Mouse (Mus musculus): Measurements from ENCODE around the gene Nrxn2. TPM values are rescaled to one million over a fixed set of nuclear protein-coding genes. Genes with fewer than 3 reads are reported as not detected.

Gene Nrxn2
- polyA plus RNA-seq, 1 experiment from 2014 or later, result 1.3 TPM

DNA sequence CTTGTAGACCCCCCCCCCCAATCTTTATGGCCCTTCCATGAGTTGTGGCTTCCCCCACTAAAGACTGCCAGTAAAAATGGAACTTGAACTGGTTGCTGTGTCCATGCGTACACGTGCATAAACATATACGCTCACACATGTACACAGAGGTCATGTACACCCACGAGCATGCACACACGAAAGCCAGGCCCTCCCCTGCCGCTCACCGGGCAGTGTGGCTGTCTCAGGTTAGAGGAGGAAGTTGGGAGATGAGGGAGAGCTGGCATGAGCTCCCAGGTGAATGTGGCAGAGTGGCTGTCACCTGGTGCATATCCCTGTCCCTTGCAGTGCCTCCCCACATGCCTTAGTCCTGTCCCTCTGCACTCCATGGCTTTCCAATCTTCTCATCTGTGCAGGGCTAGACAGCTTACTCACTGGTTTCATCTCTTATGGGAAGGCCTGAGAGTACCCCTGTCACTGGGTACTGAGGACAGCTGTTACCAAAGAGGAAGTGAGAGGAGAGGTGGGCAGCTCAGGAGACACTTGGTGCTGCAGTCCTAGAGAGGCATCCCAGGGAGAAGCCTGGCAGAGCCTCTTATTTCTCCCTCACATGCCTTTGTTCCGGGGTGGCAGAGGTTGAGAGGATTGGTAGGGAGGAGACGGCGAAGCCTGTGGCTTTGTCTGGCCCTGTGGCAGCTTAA, 35.6 kb downstream of the Nrxn2 start:
- Histone ChIP-seq H3K27ac (replicated peaks) (no peak overlapping the region), H3K36me3 (ENCODE audit: control insufficient read depth, insufficient read depth, low read length) (no peaks in the 10 kb centered on the region), H3K9ac (ENCODE audit: low read length) (no peak overlapping the region), H3K4me2 (replicated peaks; ENCODE audit: low read depth) (no peak overlapping the region), H3K4me1 (replicated peaks; ENCODE audit: control insufficient read depth, insufficient read depth) (no peaks in the 10 kb centered on the region), H3K4me3 (ENCODE audit: low read depth, low read length) (no peak overlapping the region), H3K27me3 (ENCODE audit: control insufficient read depth, insufficient read depth, low read length) (no peaks in the 10 kb centered on the region), H3K9me3 (ENCODE audit: control insufficient read depth, low read length) (no peaks in the 10 kb centered on the region)
- WGBS, result 74% methylated on average over 10 of the region's 10 CpGs
- TF ChIP-seq EP300 (optimal IDR thresholded peaks at IDR 0.05) (no peak), CTCF (IDR thresholded peaks at IDR 0.05; ENCODE audit: low read depth) (no peak)
- ATAC-seq (ENCODE audit: low FRiP score, low TSS enrichment), result no peak
- DNase-seq (ENCODE audit: low spot score), result no peak

DNA sequence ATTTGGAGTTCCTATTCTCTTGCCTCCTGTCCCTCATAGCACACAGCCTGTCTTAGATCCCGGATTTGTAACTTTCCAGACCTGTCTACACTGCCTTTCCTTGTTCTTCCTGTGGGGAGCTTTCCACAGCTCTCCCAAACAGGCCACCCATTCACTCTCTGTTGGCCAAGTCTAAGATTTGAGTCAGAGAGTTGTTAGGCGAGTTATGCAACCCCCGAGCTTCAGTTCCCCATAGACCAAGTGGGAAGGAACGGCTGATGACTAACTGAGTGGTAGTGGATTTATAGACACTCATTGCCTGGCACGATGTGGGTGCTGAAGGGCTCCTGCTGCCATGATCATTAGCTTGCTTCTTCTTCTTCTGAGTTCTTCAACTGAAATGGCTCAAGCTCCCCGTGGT, 41.0 kb downstream of the Nrxn2 start:
- Histone ChIP-seq H3K4me1 (replicated peaks; ENCODE audit: control insufficient read depth, insufficient read depth) (no peaks in the 10 kb centered on the region), H3K27ac (replicated peaks) (no peak overlapping the region), H3K9me3 (ENCODE audit: control insufficient read depth, low read length) (no peaks in the 10 kb centered on the region), H3K4me2 (replicated peaks; ENCODE audit: low read depth) (no peak overlapping the region), H3K9ac (ENCODE audit: low read length) (no peak overlapping the region), H3K27me3 (ENCODE audit: control insufficient read depth, insufficient read depth, low read length) (no peaks in the 10 kb centered on the region), H3K4me3 (ENCODE audit: low read depth, low read length) (no peak overlapping the region), H3K36me3 (ENCODE audit: control insufficient read depth, insufficient read depth, low read length) (no peaks in the 10 kb centered on the region)
- ATAC-seq (ENCODE audit: low FRiP score, low TSS enrichment), result no peak
- TF ChIP-seq CTCF (IDR thresholded peaks at IDR 0.05; ENCODE audit: low read depth) (no peak), EP300 (optimal IDR thresholded peaks at IDR 0.05) (no peak)
- 70% methylated on average over 6 of the region's 6 CpGs for WGBS
- no peak for DNase-seq (ENCODE audit: low spot score)

DNA sequence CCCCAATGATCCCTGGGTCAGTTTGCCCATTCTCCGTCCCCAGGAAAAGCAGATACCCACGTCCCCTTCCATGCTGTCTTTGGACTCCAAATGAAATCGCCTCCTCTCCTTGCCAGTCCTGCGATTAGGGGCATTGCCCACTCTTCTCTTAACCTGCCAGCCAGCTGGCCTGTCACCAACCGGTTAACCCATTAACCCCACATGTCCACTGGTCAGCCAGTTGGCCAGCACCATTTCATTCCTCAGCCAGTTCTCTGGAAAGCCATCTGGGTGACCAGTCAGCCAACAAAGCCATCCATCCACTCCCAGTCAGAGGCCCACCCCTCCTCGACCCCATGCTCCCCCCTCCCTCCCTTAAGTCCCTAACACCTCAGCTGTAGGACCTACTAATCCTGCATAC, 44.3 kb downstream of the Nrxn2 start:
- TF ChIP-seq CTCF (IDR thresholded peaks at IDR 0.05; ENCODE audit: low read depth), result no peak
- TF ChIP-seq EP300 (optimal IDR thresholded peaks at IDR 0.05), result no peak
- H3K4me1 ChIP-seq (replicated peaks; ENCODE audit: control insufficient read depth, insufficient read depth), result no peaks in the 10 kb centered on the region
- H3K9me3 ChIP-seq (ENCODE audit: control insufficient read depth, low read length), result no peaks in the 10 kb centered on the region
- no peak overlapping the region for H3K9ac ChIP-seq (ENCODE audit: low read length)
- no peak overlapping the region for H3K4me2 ChIP-seq (replicated peaks; ENCODE audit: low read depth)
- 50% methylated on average over 6 of the region's 6 CpGs for WGBS
- DNase-seq (ENCODE audit: low spot score), result no peak
- ATAC-seq (ENCODE audit: low FRiP score, low TSS enrichment), result no peak
- no peak overlapping the region for H3K4me3 ChIP-seq (ENCODE audit: low read depth, low read length)
- H3K27me3 ChIP-seq (ENCODE audit: control insufficient read depth, insufficient read depth, low read length), result no peaks in the 10 kb centered on the region
- no peak overlapping the region for H3K27ac ChIP-seq (replicated peaks)
- H3K36me3 ChIP-seq (ENCODE audit: control insufficient read depth, insufficient read depth, low read length), result no peaks in the 10 kb centered on the region

DNA sequence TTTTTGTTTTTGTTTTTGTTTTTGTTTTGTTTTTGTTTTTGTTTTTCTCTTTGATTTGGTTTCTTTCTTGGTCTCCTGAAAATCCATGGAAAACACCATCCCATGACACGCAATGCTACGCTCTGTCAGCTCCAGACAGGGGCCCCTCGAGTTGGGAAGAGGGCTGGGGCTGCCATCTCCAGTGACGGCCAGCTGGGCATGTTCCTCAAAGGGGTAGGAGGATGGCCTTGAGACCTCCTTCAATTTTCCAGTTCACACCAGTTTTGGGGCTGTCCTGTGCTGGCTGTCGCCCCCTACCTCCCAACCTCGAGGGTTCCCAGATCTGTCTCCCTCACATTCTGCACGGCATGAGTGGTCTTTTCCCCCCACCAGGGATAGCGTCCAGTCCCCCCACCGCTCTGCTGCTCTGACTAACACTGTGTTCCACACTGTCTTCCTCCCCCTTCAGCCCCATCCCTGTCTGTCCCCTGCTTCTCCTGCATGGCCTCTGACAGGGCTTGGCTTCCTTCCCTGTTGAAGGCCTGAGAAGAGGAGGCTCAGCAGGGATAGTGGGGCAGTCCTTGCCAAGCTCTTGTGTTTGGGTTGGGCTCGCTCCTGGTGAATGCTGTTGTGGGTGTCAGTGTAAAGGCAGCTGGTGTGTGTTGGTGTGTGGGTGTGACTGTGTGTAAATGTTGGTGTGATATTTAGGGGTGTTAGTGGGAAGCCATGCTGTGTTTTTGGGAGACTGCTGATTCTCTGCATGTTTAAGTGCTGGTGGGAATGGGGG, 46.0 kb downstream of the Nrxn2 start:
- Histone ChIP-seq H3K4me1 (replicated peaks; ENCODE audit: control insufficient read depth, insufficient read depth) (no peaks in the 10 kb centered on the region), H3K27me3 (ENCODE audit: control insufficient read depth, insufficient read depth, low read length) (no peaks in the 10 kb centered on the region), H3K9me3 (ENCODE audit: control insufficient read depth, low read length) (no peaks in the 10 kb centered on the region), H3K4me3 (ENCODE audit: low read depth, low read length) (no peak overlapping the region), H3K36me3 (ENCODE audit: control insufficient read depth, insufficient read depth, low read length) (no peaks in the 10 kb centered on the region), H3K27ac (replicated peaks) (no peak overlapping the region), H3K9ac (ENCODE audit: low read length) (no peak overlapping the region), H3K4me2 (replicated peaks; ENCODE audit: low read depth) (no peak overlapping the region)
- 46% methylated on average over 10 of the region's 10 CpGs for WGBS
- TF ChIP-seq EP300 (optimal IDR thresholded peaks at IDR 0.05) (no peak), CTCF (IDR thresholded peaks at IDR 0.05; ENCODE audit: low read depth) (0 out of 2 replicates have a peak, but pooled peaks have one; percentile 8)
- peak; percentile 43; the same call in 1 of the 2 replicates for ATAC-seq (ENCODE audit: low FRiP score, low TSS enrichment)
- DNase-seq (ENCODE audit: low spot score), result no peak

GRCm38 (mm10) chr19:6465090-6465489, 46.6 kb downstream of the Nrxn2 start:
- 41% methylated on average over 5 of the region's 5 CpGs for WGBS
- DNase-seq (ENCODE audit: low spot score) (no peak), ATAC-seq (ENCODE audit: low FRiP score, low TSS enrichment) (peak; percentile 44; the same call in 1 of the 2 replicates)
- no peak overlapping the region for H3K27ac ChIP-seq (replicated peaks)
- H3K4me3 ChIP-seq (ENCODE audit: low read depth, low read length), result no peak overlapping the region
- no peaks in the 10 kb centered on the region for H3K27me3 ChIP-seq (ENCODE audit: control insufficient read depth, insufficient read depth, low read length)
- no peaks in the 10 kb centered on the region for H3K9me3 ChIP-seq (ENCODE audit: control insufficient read depth, low read length)
- no peaks in the 10 kb centered on the region for H3K36me3 ChIP-seq (ENCODE audit: control insufficient read depth, insufficient read depth, low read length)
- TF ChIP-seq CTCF (IDR thresholded peaks at IDR 0.05; ENCODE audit: low read depth) (no peak), EP300 (optimal IDR thresholded peaks at IDR 0.05) (no peak)
- H3K9ac ChIP-seq (ENCODE audit: low read length), result no peak overlapping the region
- H3K4me2 ChIP-seq (replicated peaks; ENCODE audit: low read depth), result no peak overlapping the region
- no peaks in the 10 kb centered on the region for H3K4me1 ChIP-seq (replicated peaks; ENCODE audit: control insufficient read depth, insufficient read depth)

DNA sequence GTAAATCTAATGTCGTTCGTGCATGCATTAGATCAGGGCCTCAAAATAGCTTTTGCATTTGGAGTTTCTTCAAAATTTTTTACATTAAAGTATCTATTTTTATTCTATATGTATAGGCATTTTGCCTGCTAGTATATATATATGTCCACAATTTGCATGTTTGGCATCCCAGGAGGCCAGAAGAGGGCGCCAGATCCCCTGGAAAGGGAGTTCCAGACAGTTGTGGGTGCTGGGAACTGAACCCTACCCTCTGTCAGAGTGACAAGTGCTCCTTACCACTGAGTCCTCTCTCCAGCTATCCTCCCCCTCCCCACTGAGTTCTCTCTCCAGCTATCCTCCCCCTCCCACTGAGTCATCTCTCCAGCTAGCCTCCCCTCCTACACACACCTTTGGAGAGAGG, 48.4 kb downstream of the Nrxn2 start:
- H3K27ac ChIP-seq (replicated peaks), result no peak overlapping the region
- no peak overlapping the region for H3K4me2 ChIP-seq (replicated peaks; ENCODE audit: low read depth)
- no peaks in the 10 kb centered on the region for H3K9me3 ChIP-seq (ENCODE audit: control insufficient read depth, low read length)
- no peaks in the 10 kb centered on the region for H3K4me1 ChIP-seq (replicated peaks; ENCODE audit: control insufficient read depth, insufficient read depth)
- ATAC-seq (ENCODE audit: low FRiP score, low TSS enrichment) (no peak), DNase-seq (ENCODE audit: low spot score) (no peak)
- TF ChIP-seq EP300 (optimal IDR thresholded peaks at IDR 0.05), result no peak
- no peak for TF ChIP-seq CTCF (IDR thresholded peaks at IDR 0.05; ENCODE audit: low read depth)
- no peak overlapping the region for H3K9ac ChIP-seq (ENCODE audit: low read length)
- no peaks in the 10 kb centered on the region for H3K27me3 ChIP-seq (ENCODE audit: control insufficient read depth, insufficient read depth, low read length)
- H3K4me3 ChIP-seq (ENCODE audit: low read depth, low read length), result no peak overlapping the region
- 80% methylated on average over 3 of the region's 3 CpGs for WGBS
- no peaks in the 10 kb centered on the region for H3K36me3 ChIP-seq (ENCODE audit: control insufficient read depth, insufficient read depth, low read length)
